Mouse (Mus musculus) 416B (cell line): ENCODE data around the gene Nadk.

Source experiments
- DNase-seq: peaks from one replicate; pipeline ENCODE4 v3.0.0; 2011; ENCODE audit warnings: low read depth

The Nadk gene

GRCm38 (mm10) chr4:155602753-155603152 lies 40.6 kb downstream of the Nadk start:
- no peak for DNase-seq

GRCm38 (mm10) chr4:155603801-155604200 lies 41.6 kb downstream of the Nadk start:
- no peak for DNase-seq

GRCm38 (mm10) chr4:155605132-155605531 lies 43.0 kb downstream of the Nadk start:
- DNase-seq: no peak

- DNase-seq: no peak
These were observed 44.6 kb downstream of the Nadk start for GRCm38 (mm10) chr4:155606825-155607224.

GRCm38 (mm10) chr4:155611860-155612259 lies 49.7 kb downstream of the Nadk start:
- no peak for DNase-seq

- DNase-seq: no peak
These were observed 51.1 kb downstream of the Nadk start for GRCm38 (mm10) chr4:155613264-155613663.

GRCm38 (mm10) chr4:155618321-155618720 lies 56.1 kb downstream of the Nadk start:
- DNase-seq: no peak

- DNase-seq: peak; percentile 100
These were observed 62.4 kb downstream of the Nadk start, which contains the start of gene Cdk11b for GRCm38 (mm10) chr4:155624338-155625291. Gene Cdk11b, plus strand, starts transcription at chr4:155624854.

GRCm38 (mm10) chr4:155630267-155630666 lies 68.1 kb downstream of the Nadk start:
- DNase-seq: peak; percentile 27

GRCm38 (mm10) chr4:155635766-155636499 lies 73.8 kb downstream of the Nadk start:
- DNase-seq: no peak
